Mouse (Mus musculus): ENCODE data around the gene Mars2.
A peak's percentile ranks its signal among the peaks of the same experiment; 100 is the strongest.

The Mars2 gene

DNA sequence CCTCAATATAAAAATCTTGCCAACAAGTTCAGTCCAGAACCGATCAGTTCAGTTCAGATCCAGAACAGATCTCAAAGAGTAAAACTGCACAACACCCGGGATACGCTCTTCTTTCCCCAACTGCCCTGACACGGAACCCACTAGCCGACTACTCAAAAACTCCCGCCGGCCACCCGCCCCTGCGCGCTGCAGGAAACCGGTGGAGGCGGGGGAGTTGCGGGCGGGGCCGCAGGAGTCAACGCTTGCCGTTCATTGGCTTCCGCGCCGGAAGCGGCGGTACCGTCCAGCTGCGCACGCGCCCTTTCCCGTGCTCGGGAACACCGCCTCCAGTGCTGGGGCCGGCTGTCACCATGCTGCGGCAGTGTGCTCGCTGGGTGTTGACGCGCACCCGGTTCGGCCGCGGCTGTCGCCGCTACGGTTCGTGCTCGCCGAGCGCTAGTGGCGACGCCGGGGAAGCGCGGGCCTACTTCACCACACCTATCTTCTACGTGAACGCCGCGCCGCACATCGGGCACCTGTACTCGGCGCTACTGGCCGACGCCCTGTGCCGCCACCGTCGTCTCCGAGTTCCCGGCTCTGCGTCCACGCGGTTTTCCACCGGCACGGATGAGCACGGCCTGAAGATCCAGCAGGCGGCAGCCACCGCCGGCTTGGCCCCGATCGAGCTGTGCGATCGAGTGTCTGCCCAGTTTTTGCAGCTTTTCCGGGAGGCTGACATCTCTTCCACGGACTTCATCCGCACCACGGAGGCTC lies at the start of gene Mars2:
Mars2 (plus strand) TSS at position 288 of the 753 bp plus-strand sequence.
- peak; percentile 99 for DNase-seq

DNA sequence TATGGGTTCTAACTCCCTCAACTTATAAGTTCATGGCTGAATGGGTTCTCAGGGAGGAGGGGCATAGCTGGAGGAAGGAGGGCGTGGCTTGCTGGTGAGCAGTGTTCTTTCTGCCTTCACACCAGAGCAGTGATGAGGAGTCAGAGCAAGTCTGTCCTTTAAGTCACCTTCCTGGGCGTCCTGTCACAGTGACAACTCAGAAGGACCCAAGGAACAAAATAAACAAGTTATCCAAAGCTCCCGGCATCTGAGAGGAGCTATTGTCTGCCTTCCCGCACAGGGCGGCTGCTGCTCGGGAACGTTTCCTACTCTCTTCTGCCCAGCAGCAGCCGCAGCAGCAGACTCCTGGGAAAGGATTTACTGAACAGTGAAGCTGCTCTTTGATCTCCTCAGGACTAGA lies 45.0 kb upstream of the Mars2 start:
- DNase-seq, result peak; percentile 50

DNA sequence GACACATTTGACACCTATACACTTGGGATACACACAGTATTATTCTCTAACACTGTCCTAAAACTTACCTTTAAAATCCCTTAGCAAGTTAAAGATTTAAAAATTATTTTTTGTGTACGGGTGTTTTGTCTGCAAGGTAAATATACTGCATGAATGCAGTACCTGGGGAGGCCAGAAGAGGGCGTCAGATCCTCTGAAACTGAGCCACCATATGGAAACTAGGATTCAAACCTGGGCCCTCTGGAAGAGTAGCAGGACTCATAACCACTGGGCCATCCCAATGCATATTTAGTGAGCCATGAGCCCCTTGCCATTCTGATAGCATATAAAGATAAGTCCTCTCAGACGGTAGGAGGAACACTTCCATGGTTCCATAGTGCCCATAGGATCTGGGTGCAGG lies 44.2 kb upstream of the Mars2 start:
- DNase-seq, result peak; percentile 34

GRCm38 (mm10) chr1:55193316-55193715 lies 43.7 kb upstream of the Mars2 start:
- peak; percentile 73 for DNase-seq

GRCm38 (mm10) chr1:55194064-55194915 lies 42.7 kb upstream of the Mars2 start:
- DNase-seq, result peak; percentile 42

DNA sequence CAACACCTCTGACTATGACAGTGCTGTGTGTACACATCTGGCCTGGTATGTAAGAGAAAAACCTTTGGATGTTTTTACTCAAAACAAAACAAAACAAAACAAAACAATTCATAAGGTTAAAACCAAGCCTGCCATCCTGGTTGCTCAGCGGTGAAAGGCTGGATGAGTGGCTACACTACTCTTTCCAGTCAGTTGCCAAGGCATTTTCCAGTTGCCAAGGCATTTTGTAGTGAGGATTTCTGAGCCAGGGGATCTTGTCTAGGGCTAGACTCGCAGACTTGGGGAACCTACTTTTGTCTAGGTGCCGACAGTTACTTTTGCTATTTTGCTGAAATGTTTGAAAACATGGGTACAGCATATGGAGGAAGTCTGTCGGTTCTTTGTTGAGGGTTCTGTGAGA lies 42.0 kb upstream of the Mars2 start:
- DNase-seq, result no peak

DNA sequence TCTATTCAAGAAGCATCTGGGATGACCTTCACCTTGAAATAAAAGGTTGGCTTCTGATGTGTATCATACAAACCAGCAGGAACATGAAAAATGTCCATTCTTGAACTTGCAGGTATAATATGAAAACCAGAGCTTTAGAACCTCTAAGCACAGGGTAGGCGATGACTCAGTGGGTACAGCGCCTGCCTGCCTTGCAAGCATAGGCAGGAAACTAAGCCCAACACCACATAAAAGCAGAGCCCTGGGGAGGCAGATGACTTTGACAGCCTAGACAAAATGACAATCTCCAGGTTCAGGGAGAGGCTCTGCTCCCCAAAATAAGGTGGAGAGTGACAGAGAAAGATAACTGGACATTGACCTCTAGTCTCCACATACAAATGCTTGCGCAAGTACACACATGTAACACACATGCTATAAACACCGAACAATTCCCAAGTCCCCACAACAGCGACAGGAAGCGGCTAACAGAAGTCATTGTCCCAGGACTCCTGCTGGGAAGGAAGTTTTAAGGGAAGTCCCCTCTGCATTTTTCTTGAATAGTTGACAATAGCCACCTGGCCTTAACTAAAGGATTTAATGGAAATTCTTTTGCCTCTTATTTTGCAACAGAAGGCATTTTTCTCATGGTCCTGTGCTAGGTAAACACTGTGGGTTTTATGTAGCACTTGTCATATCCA lies 40.5 kb upstream of the Mars2 start:
- DNase-seq, result no peak

DNA sequence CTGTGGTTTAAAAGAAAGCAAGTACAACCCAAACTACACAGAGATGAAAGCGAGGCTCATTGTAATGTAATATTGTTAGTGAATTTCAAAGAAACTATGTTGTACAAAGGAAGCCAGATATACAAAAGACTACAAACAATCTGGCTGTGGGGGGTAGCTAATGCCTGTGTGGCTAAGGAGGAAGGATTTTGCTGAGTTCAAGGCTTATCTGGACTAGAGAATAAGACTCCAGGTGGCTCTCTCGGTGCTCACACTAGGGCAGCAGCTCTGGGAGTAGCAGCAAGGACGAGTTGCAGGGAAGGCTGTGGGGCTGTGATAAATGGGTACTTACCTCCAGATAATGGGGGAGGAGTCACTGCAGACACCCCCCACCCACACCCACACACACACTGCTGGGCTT lies 38.3 kb upstream of the Mars2 start:
- no peak for DNase-seq

GRCm38 (mm10) chr1:55201850-55202752 lies 34.9 kb upstream of the Mars2 start:
- DNase-seq, result no peak

- DNase-seq, result no peak
These were observed 31.1 kb upstream of the Mars2 start for GRCm38 (mm10) chr1:55205808-55206327.

GRCm38 (mm10) chr1:55207561-55207960 lies 29.4 kb upstream of the Mars2 start:
- DNase-seq, result no peak

GRCm38 (mm10) chr1:55208500-55209140 lies 28.4 kb upstream of the Mars2 start:
- no peak for DNase-seq

DNA sequence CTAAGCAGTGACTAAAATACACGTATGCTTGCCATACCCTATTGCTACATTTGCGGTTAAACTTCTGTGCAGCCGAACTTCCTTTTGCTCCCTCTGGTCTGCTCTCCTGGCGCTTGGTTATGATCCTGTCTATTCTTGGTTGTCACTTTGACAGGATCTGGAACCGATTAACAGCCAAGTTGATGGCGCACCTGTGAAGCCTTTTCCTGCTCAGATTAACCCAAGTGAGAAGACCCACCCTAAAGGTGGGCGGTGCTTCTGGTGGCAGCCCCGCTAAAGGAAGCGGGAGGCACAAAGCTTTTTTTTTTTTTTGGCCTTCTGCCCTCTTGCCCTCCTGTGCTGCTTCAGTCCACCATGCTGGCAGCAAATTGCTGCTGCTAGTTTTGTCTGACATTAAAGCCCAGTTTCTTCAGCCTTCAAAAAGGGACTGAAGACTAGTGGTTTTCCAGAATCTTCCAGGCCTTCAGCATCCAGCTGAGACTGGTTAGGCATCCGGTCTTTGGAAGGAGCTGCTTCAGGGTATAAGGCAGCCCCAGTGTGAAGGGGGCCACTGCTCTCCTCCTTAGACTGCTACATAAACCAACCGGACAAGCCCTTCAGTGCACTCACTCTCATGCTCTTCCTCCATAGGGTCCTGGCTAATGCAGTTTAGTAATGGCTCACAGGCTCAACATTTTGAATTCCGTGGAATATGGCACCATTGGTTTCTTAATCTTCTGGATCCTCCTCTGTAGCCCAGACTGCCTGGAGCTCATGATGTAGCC lies 26.6 kb upstream of the Mars2 start:
- DNase-seq, result peak; percentile 73

DNA sequence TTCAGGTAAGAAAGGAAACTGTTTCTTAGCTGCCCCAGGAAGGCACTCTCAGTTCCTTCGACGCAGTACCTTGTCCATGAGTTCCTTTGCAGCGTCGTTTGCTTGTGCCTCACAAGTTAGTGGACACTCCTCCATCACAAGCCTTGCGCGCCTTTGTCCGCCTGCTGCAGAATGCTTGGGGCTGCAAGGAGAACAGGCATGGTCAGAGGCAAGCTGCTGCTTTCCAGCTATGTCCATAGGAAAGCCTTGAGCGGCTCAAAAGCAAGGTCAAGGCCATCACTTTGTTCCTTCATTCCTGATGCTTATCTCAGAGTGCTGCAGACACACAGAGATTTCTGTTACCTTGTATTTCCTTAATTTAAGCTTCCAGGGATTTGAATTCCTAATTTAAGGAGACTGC lies 25.9 kb upstream of the Mars2 start:
- no peak for DNase-seq

GRCm38 (mm10) chr1:55212771-55213170 lies 24.2 kb upstream of the Mars2 start:
- no peak for DNase-seq

DNA sequence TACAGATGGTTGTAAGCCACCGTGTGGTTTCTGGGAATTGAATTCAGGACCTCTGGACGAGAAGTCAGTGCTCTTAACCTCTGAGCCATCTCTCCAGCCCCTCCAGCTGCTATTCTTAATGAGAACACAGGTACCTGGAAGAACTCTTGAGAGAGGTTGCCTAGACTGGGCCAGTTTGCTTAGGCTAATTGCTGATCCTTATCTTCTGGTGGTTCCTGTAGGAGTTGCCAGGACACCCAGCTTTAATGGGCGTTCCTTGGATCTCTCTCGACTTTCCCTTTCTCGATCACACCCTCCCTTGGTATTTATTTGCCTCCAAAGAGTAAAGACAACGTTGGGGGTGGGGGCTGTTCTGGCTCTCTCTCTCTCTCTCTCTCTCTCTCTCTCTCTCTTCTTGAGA lies 23.5 kb upstream of the Mars2 start:
- DNase-seq, result no peak

DNA sequence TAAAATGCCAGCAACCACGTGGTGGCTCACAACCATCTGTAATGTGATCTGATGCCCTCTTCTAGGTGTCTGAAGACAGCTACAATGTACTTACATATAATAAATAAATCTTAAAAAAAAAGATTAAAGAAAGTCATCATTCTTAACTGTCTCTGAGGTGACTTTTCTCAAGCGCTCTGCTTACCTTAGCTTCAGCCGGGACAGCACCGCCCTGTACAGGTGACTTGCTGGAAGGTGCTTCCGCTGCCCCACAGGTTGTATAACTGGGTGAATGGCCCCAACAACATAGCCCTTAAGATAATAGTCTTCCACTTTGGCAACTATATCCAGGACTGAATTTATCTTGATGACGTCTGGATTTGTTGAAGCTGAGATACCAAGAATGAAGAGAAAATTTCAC lies 23.0 kb upstream of the Mars2 start:
- DNase-seq, result no peak

DNA sequence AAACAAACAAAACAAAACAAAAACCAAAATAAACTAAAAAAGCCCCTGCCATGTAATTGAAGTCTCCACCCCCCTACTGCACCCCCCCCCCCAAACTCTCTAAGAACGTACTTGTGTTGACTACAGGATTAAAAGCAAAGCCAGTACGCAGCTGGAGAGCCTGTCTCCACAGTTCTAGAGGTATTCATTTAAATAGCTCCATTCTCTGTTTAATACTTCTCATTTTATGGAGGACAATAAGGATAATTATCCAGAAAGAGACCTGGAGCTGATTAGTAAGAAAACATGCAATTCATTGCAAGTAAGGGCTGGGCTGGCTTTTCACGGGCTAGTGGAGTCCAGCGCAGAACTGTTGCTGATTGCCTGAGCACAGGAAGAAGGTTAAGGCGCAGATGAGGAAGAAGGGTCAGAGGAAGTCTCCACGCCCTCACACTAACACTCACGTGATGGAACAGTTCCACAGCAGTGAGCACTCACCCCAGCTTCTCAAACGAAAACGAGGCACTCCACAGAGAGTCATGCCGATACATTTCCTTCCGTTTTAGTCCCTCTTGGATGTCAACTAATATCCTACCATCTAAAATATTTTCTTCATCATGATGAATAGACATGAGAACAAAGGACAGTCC lies 21.7 kb upstream of the Mars2 start:
- DNase-seq, result no peak

GRCm38 (mm10) chr1:55217191-55217590 lies 19.8 kb upstream of the Mars2 start:
- no peak for DNase-seq

GRCm38 (mm10) chr1:55221352-55221751 lies 15.6 kb upstream of the Mars2 start:
- DNase-seq, result no peak

All from embryo, embryonic 11 days (tissue).